Mouse (Mus musculus): Measurements from ENCODE around the gene Anxa9. TPM values are rescaled to one million over a fixed set of nuclear protein-coding genes. Genes with fewer than 3 reads are reported as not detected.

Gene Anxa9
- polyA plus RNA-seq, 1 experiment from 2014 or later: 0.94 TPM

- no peak overlapping the region for H3K4me3 ChIP-seq
- no peaks in the 10 kb centered on the region for H3K9me3 ChIP-seq
- H3K27me3 ChIP-seq (replicated peaks): no peaks in the 10 kb centered on the region
- H3K36me3 ChIP-seq: peaks cover 66% of the 10 kb centered on the region
- no peaks in the 10 kb centered on the region for H3K4me1 ChIP-seq
- no peak overlapping the region for H3K4me2 ChIP-seq (replicated peaks)
- ATAC-seq (ENCODE audit: low FRiP score, low read depth): no peak
- H3K9ac ChIP-seq: no peak overlapping the region
- 50% methylated on average over 11 of the region's 11 CpGs for WGBS
- no peak overlapping the region for H3K27ac ChIP-seq
Measured at GRCm38 (mm10) chr3:95263089-95263739, 43.8 kb downstream of the Anxa9 start.

- H3K36me3 ChIP-seq: peaks cover 65% of the 10 kb centered on the region
- WGBS: 94% methylated on average over 4 of the region's 4 CpGs
- H3K27me3 ChIP-seq (replicated peaks): no peaks in the 10 kb centered on the region
- no peak for ATAC-seq (ENCODE audit: low FRiP score, low read depth)
- H3K4me3 ChIP-seq: no peak overlapping the region
- no peaks in the 10 kb centered on the region for H3K9me3 ChIP-seq
- H3K9ac ChIP-seq: no peak overlapping the region
- H3K27ac ChIP-seq: no peak overlapping the region
- no peaks in the 10 kb centered on the region for H3K4me1 ChIP-seq
- H3K4me2 ChIP-seq (replicated peaks): no peak overlapping the region
Measured at GRCm38 (mm10) chr3:95261975-95262374, 45.0 kb downstream of the Anxa9 start.

- Histone ChIP-seq H3K9ac (no peak overlapping the region), H3K27ac (no peak overlapping the region), H3K4me1 (no peaks in the 10 kb centered on the region), H3K4me2 (replicated peaks) (no peak overlapping the region), H3K9me3 (no peaks in the 10 kb centered on the region), H3K4me3 (no peak overlapping the region), H3K36me3 (peaks cover 77% of the 10 kb centered on the region), H3K27me3 (replicated peaks) (no peaks in the 10 kb centered on the region)
- no peak for ATAC-seq (ENCODE audit: low FRiP score, low read depth)
- 79% methylated on average over 5 of the region's 5 CpGs for WGBS
Measured at GRCm38 (mm10) chr3:95256931-95257330, 50.0 kb downstream of the Anxa9 start.

GRCm38 (mm10) chr3:95250783-95251424 is 56.1 kb downstream of the Anxa9 start, which contains the start of gene Bnipl:
TSS of gene Bnipl (minus strand) at chr3:95251193.
- Histone ChIP-seq H3K9ac (no peak within 1 kb of the TSS), H3K4me3 (no peak within 1 kb of the TSS), H3K36me3 (peaks cover 29% of the 10 kb centered on the region), H3K27me3 (replicated peaks) (no peaks in the 10 kb centered on the region), H3K27ac (no peak within 1 kb of the TSS), H3K4me2 (replicated peaks) (no peak within 1 kb of the TSS), H3K4me1 (no peaks in the 10 kb centered on the region), H3K9me3 (no peaks in the 10 kb centered on the region)
- no peak for ATAC-seq (ENCODE audit: low FRiP score, low read depth)
- WGBS: 53% methylated on average over 7 of the region's 7 CpGs

- WGBS: 90% methylated on average over 5 of the region's 5 CpGs
- H3K27me3 ChIP-seq (replicated peaks): no peaks in the 10 kb centered on the region
- no peak overlapping the region for H3K27ac ChIP-seq
- H3K9me3 ChIP-seq: no peaks in the 10 kb centered on the region
- H3K4me3 ChIP-seq: no peak overlapping the region
- H3K36me3 ChIP-seq: peaks cover 27% of the 10 kb centered on the region
- H3K4me2 ChIP-seq (replicated peaks): no peak overlapping the region
- ATAC-seq (ENCODE audit: low FRiP score, low read depth): no peak
- H3K4me1 ChIP-seq: no peaks in the 10 kb centered on the region
- no peak overlapping the region for H3K9ac ChIP-seq
Measured at GRCm38 (mm10) chr3:95250361-95250760, 56.6 kb downstream of the Anxa9 start.

- no peaks in the 10 kb centered on the region for H3K9me3 ChIP-seq
- peaks cover 9% of the 10 kb centered on the region; the same call in 1 of the 2 replicates for H3K36me3 ChIP-seq
- no peak overlapping the region for H3K9ac ChIP-seq
- H3K27ac ChIP-seq: no peak overlapping the region
- no peaks in the 10 kb centered on the region for H3K27me3 ChIP-seq (replicated peaks)
- ATAC-seq (ENCODE audit: low FRiP score, low read depth): no peak
- H3K4me1 ChIP-seq: no peaks in the 10 kb centered on the region
- 81% methylated on average over 1 of the region's 1 CpGs for WGBS
- H3K4me2 ChIP-seq (replicated peaks): no peak overlapping the region
- H3K4me3 ChIP-seq: no peak overlapping the region
Measured at GRCm38 (mm10) chr3:95247660-95248336, 59.2 kb downstream of the Anxa9 start.

GRCm38 (mm10) chr3:95246465-95247231 is 60.3 kb downstream of the Anxa9 start:
- H3K4me2 ChIP-seq (replicated peaks): no peak overlapping the region
- H3K4me1 ChIP-seq: no peaks in the 10 kb centered on the region
- H3K9me3 ChIP-seq: no peaks in the 10 kb centered on the region
- no peak overlapping the region for H3K27ac ChIP-seq
- no peak overlapping the region for H3K4me3 ChIP-seq
- WGBS: 88% methylated on average over 5 of the region's 5 CpGs
- no peak for ATAC-seq (ENCODE audit: low FRiP score, low read depth)
- no peak overlapping the region for H3K9ac ChIP-seq
- H3K27me3 ChIP-seq (replicated peaks): no peaks in the 10 kb centered on the region
- peaks cover 8% of the 10 kb centered on the region; the same call in 1 of the 2 replicates for H3K36me3 ChIP-seq

Other genes with a start within 250 kb of the Anxa9 start
- gene Pip5k1a, start 200.2 kb downstream of the Anxa9 start, polyA plus RNA-seq (2016; fragmentation: Nextera tagmentation; extraction: Ambion mirVana): 20.4 and 22.8 TPM in 2 replicates
- 227 and 232 TPM in 2 replicates for gene Vps72, start 196.2 kb downstream of the Anxa9 start, polyA plus RNA-seq (2016; fragmentation: Nextera tagmentation; extraction: Ambion mirVana)
- 1.3 and 1.6 TPM in 2 replicates for gene Tmod4, start 182.7 kb downstream of the Anxa9 start, polyA plus RNA-seq (2016; fragmentation: Nextera tagmentation; extraction: Ambion mirVana)
- gene Scnm1, start 173.2 kb downstream of the Anxa9 start, polyA plus RNA-seq (2016; fragmentation: Nextera tagmentation; extraction: Ambion mirVana): 86.5 and 91.3 TPM in 2 replicates
- 24.5 and 24.8 TPM in 2 replicates for gene Lysmd1, start 173.1 kb downstream of the Anxa9 start, polyA plus RNA-seq (2016; fragmentation: Nextera tagmentation; extraction: Ambion mirVana)
- 2.7 and 3.3 TPM in 2 replicates for gene Tnfaip8l2, start 164.8 kb downstream of the Anxa9 start, polyA plus RNA-seq (2016; fragmentation: Nextera tagmentation; extraction: Ambion mirVana)
- 58.3 and 65.2 TPM in 2 replicates for gene Sema6c, start 146.7 kb downstream of the Anxa9 start, polyA plus RNA-seq (2016; fragmentation: Nextera tagmentation; extraction: Ambion mirVana)
- gene Gabpb2, start 89.3 kb downstream of the Anxa9 start, polyA plus RNA-seq (2016; fragmentation: Nextera tagmentation; extraction: Ambion mirVana): 6.7 and 7.8 TPM in 2 replicates
- gene Cdc42se1, start 78.4 kb downstream of the Anxa9 start, polyA plus RNA-seq (2016; fragmentation: Nextera tagmentation; extraction: Ambion mirVana): 85.3 and 85.9 TPM in 2 replicates
- 149 and 166 TPM in 2 replicates for gene Mllt11, start 75.0 kb downstream of the Anxa9 start, polyA plus RNA-seq (2016; fragmentation: Nextera tagmentation; extraction: Ambion mirVana)
- 0.28 TPM in 1 of 2 replicates, not detected in the other for gene Gm128, start 65.6 kb downstream of the Anxa9 start, polyA plus RNA-seq (2016; fragmentation: Nextera tagmentation; extraction: Ambion mirVana)
- 0.28 TPM in 2 replicates for gene Bnipl, start 56.0 kb downstream of the Anxa9 start, polyA plus RNA-seq (2016; fragmentation: Nextera tagmentation; extraction: Ambion mirVana)
- gene Mindy1, start 25.8 kb downstream of the Anxa9 start, polyA plus RNA-seq (2016; fragmentation: Nextera tagmentation; extraction: Ambion mirVana): 51.3 and 51.5 TPM in 2 replicates
- 34.9 and 36.1 TPM in 2 replicates for gene Prune1, start 25.1 kb downstream of the Anxa9 start, polyA plus RNA-seq (2016; fragmentation: Nextera tagmentation; extraction: Ambion mirVana)
- gene Cers2, start 7.6 kb upstream of the Anxa9 start, polyA plus RNA-seq (2016; fragmentation: Nextera tagmentation; extraction: Ambion mirVana): 104 and 110 TPM in 2 replicates
- 48.9 and 57.2 TPM in 2 replicates for gene Setdb1, start 50.0 kb upstream of the Anxa9 start, polyA plus RNA-seq (2016; fragmentation: Nextera tagmentation; extraction: Ambion mirVana)
- gene 4930558C23Rik, start 95.7 kb upstream of the Anxa9 start, polyA plus RNA-seq (2016; fragmentation: Nextera tagmentation; extraction: Ambion mirVana): not detected in 2 replicates
- 28.9 and 33.2 TPM in 2 replicates for gene Arnt, start 127.2 kb upstream of the Anxa9 start, polyA plus RNA-seq (2016; fragmentation: Nextera tagmentation; extraction: Ambion mirVana)
- gene Ctsk, start 192.1 kb upstream of the Anxa9 start, polyA plus RNA-seq (2016; fragmentation: Nextera tagmentation; extraction: Ambion mirVana): 9.2 and 12.3 TPM in 2 replicates
- 13.3 and 13.7 TPM in 2 replicates for gene Ctss, start 219.6 kb upstream of the Anxa9 start, polyA plus RNA-seq (2016; fragmentation: Nextera tagmentation; extraction: Ambion mirVana)